Mouse (Mus musculus) E14TG2a.4 (cell line): ENCODE measurements around the gene Crygb.

Experiments
- H3K27me3 ChIP-seq: 2 replicates; pipeline ENCODE4 v1.6.1; 2014; ENCODE audit warnings: low read length, control low read depth; ENCODE audit not compliant: insufficient read depth
- H3K36me3 ChIP-seq: 2 replicates; pipeline ENCODE4 v1.6.1; 2014; ENCODE audit warnings: low read length, control low read depth; ENCODE audit not compliant: insufficient read depth
- H3K4me1 ChIP-seq: replicated peaks from 2 replicates; pipeline ENCODE4 v1.6.1; 2014; ENCODE audit warnings: low read depth, low read length, control low read depth
- H3K4me3 ChIP-seq: replicated peaks from 2 replicates; pipeline ENCODE4 v1.5.1; 2014; ENCODE audit warnings: mild to moderate bottlenecking, low read length
- H3K9me3 ChIP-seq: 2 replicates; pipeline ENCODE4 v1.6.1; 2014; ENCODE audit warnings: low read length, control low read depth
- CTCF ChIP-seq: conservative IDR thresholded peaks from 2 replicates; pipeline ENCODE4 v1.5.1; 2014; ENCODE audit warnings: low read length
- NANOG ChIP-seq: IDR thresholded peaks from 2 replicates; pipeline ENCODE4 v1.6.1; 2014; ENCODE audit warnings: borderline replicate concordance, low read length, mixed read lengths
- POU5F1 ChIP-seq: IDR thresholded peaks from 2 replicates; pipeline ENCODE4 v1.6.1; 2014; ENCODE audit warnings: low read length, borderline replicate concordance

The Crygb gene

GRCm38 (mm10) chr1:65082188-65082587 is at the start of gene Crygb:
TSS of gene Crygb (minus strand) at chr1:65082288.
- no peaks in the 10 kb centered on the region for H3K9me3 ChIP-seq
- H3K27me3 ChIP-seq, result peaks cover 9% of the 10 kb centered on the region
- H3K4me1 ChIP-seq, result peaks cover 4% of the 10 kb centered on the region
- TF ChIP-seq POU5F1 (no peak), NANOG (no peak), CTCF (no peak)
- H3K36me3 ChIP-seq, result no peaks in the 10 kb centered on the region
- H3K4me3 ChIP-seq, result peak within 1 kb of the TSS; percentile 32

- H3K27me3 ChIP-seq, result no peaks in the 10 kb centered on the region
- H3K9me3 ChIP-seq, result no peaks in the 10 kb centered on the region
- H3K36me3 ChIP-seq, result no peaks in the 10 kb centered on the region
Observed at GRCm38 (mm10) chr1:65131671-65132070, 49.6 kb upstream of the Crygb start.

GRCm38 (mm10) chr1:65130226-65130625 is 48.1 kb upstream of the Crygb start:
- no peak for TF ChIP-seq POU5F1
- no peak for TF ChIP-seq CTCF
- TF ChIP-seq NANOG, result no peak
- Histone ChIP-seq H3K27me3 (no peaks in the 10 kb centered on the region), H3K4me1 (no peaks in the 10 kb centered on the region), H3K4me3 (no peak overlapping the region), H3K36me3 (no peaks in the 10 kb centered on the region), H3K9me3 (no peaks in the 10 kb centered on the region)

More at GRCm38 (mm10) chr1:65131671-65132070, 49.6 kb upstream of the Crygb start:
- Histone ChIP-seq H3K4me3 (no peak overlapping the region), H3K4me1 (no peaks in the 10 kb centered on the region)
- TF ChIP-seq CTCF (no peak), POU5F1 (no peak), NANOG (no peak)

GRCm38 (mm10) chr1:65129634-65130180 is 47.6 kb upstream of the Crygb start:
- Histone ChIP-seq H3K4me1 (no peaks in the 10 kb centered on the region), H3K4me3 (no peak overlapping the region), H3K36me3 (no peaks in the 10 kb centered on the region), H3K9me3 (no peaks in the 10 kb centered on the region), H3K27me3 (no peaks in the 10 kb centered on the region)
- no peak for TF ChIP-seq CTCF
- TF ChIP-seq NANOG, result no peak
- no peak for TF ChIP-seq POU5F1

GRCm38 (mm10) chr1:65122574-65123372 is 40.7 kb upstream of the Crygb start, which contains the start of gene D630023F18Rik:
TSS of gene D630023F18Rik (minus strand) at chr1:65123214.
- Histone ChIP-seq H3K36me3 (no peaks in the 10 kb centered on the region), H3K4me1 (peaks cover 8% of the 10 kb centered on the region), H3K9me3 (no peaks in the 10 kb centered on the region), H3K27me3 (no peaks in the 10 kb centered on the region), H3K4me3 (no peak within 1 kb of the TSS)
- TF ChIP-seq NANOG, result no peak
- TF ChIP-seq POU5F1, result no peak
- no peak for TF ChIP-seq CTCF

- Histone ChIP-seq H3K9me3 (no peaks in the 10 kb centered on the region), H3K4me1 (peaks cover 8% of the 10 kb centered on the region), H3K27me3 (no peaks in the 10 kb centered on the region), H3K36me3 (no peaks in the 10 kb centered on the region), H3K4me3 (no peak within 1 kb of the TSS)
- TF ChIP-seq NANOG, result no peak
- TF ChIP-seq POU5F1, result no peak
- no peak for TF ChIP-seq CTCF
Observed at GRCm38 (mm10) chr1:65119438-65119837, 37.4 kb upstream of the Crygb start, which contains the start of gene Gm28845. TSS of gene Gm28845 (minus strand) at chr1:65119558.

- TF ChIP-seq NANOG (no peak), POU5F1 (no peak), CTCF (no peak)
- Histone ChIP-seq H3K27me3 (no peaks in the 10 kb centered on the region), H3K4me3 (no peak overlapping the region)
Observed at GRCm38 (mm10) chr1:65118150-65118913, 36.2 kb upstream of the Crygb start.

GRCm38 (mm10) chr1:65113536-65114172 is 31.6 kb upstream of the Crygb start:
- H3K4me3 ChIP-seq, result no peak overlapping the region
- H3K4me1 ChIP-seq, result peaks cover 40% of the 10 kb centered on the region
- TF ChIP-seq POU5F1, result no peak
- TF ChIP-seq NANOG, result no peak
- TF ChIP-seq CTCF, result no peak
- H3K9me3 ChIP-seq, result no peaks in the 10 kb centered on the region
- H3K36me3 ChIP-seq, result no peaks in the 10 kb centered on the region
- H3K27me3 ChIP-seq, result no peaks in the 10 kb centered on the region

More at GRCm38 (mm10) chr1:65118150-65118913, 36.2 kb upstream of the Crygb start:
- Histone ChIP-seq H3K9me3 (no peaks in the 10 kb centered on the region), H3K36me3 (no peaks in the 10 kb centered on the region), H3K4me1 (peaks cover 12% of the 10 kb centered on the region)
